Mouse (Mus musculus) lung, adult 2 months (tissue): ENCODE measurements at regions not wholly inside any gene's neighbourhood (a gene's known extent, or its start where the extent isn't known, plus 50 kb on each side); places are given as distances from the start of the nearest gene placed in this dataset.

ENCODE experiments used
- CTCF ChIP-seq: fragments of 200-500 bp; IDR thresholded peaks from 2 replicates; pipeline ENCODE4 v1.5.1; 2011; ENCODE audit warnings: mild to moderate bottlenecking, low read length, control low read depth; ENCODE audit not compliant: insufficient read depth
- POLR2A ChIP-seq: fragments of 200-500 bp; IDR thresholded peaks from 2 replicates; pipeline ENCODE4 v1.6.1; 2011; ENCODE audit warnings: low read depth, mild to moderate bottlenecking, control low read depth, low read length, borderline replicate concordance; ENCODE audit errors: extremely low read depth

DNA sequence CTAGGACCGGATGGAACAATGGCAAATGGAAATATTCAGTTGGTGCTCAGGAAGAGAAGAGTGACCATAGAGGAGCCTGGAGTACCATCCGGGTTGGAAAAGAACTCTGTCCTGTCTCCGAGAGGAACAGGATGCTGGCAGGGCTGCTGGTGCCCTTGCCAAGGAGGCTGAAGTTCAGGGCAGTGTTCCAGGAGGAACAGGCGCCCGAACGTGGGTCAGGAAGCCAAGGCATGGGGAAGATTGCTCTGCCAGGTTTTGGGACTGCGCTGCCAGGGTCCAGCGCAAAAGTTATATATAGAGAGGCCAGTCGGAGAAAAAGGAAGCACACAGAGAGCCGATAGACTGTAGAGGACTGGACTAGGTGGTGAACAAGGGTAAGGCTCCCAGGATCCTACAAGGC lies 92.3 kb upstream of the Mdm1 start:
- TF ChIP-seq POLR2A (no peak), CTCF (no peak)
